Mouse (Mus musculus): ENCODE results near the gene Yeats2. TPM values are rescaled to one million over a fixed set of nuclear protein-coding genes. Genes with fewer than 3 reads are reported as not detected.

Yeats2 gene
- 5.6 TPM for polyA plus RNA-seq (2014; fragmentation: Illumina TruSeq; extraction: RNeasy Lipid Tissue Mini Kit (QIAGEN cat#74804); ENCODE audit: low read depth, low replicate concordance)

DNA sequence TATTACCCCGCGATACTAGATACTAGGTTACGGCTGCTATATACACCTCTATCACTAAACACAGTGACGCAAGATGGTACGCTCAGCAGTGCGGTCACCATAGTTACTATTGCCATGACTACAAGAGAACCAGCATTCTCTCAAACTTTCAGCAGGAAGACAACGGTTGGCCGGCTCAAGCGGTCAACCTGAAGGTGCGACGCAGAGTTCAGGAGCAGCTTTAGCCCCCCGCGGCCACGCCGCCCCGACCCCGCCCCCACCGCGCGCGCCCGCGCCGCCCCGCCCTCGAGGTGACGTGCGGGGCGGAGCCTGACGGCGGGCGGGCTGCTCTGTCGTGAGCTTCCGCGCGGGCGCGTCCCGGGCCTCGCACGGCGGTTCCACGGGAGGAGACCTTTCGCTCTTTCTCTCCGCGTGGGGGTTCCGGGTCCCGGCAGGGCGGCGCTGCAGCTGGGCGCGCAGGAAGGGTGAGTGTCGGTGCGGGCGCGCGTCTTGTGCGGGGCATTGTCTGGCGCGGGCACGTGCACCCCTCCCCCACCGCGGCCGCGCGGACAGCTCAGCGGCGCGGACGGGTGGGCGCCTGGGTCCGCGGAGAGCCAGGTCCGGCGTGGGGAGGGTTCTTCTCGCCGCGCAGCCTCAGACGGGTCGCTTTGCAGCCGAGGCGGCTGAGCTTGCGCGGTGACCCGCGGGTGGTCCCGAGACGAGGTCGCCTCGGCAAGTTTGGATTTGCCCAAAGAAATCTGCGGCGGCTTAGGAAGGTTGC, at the start of gene Yeats2:
Yeats2 (plus strand) TSS at position 292 of the 760 bp plus-strand sequence.

DNA sequence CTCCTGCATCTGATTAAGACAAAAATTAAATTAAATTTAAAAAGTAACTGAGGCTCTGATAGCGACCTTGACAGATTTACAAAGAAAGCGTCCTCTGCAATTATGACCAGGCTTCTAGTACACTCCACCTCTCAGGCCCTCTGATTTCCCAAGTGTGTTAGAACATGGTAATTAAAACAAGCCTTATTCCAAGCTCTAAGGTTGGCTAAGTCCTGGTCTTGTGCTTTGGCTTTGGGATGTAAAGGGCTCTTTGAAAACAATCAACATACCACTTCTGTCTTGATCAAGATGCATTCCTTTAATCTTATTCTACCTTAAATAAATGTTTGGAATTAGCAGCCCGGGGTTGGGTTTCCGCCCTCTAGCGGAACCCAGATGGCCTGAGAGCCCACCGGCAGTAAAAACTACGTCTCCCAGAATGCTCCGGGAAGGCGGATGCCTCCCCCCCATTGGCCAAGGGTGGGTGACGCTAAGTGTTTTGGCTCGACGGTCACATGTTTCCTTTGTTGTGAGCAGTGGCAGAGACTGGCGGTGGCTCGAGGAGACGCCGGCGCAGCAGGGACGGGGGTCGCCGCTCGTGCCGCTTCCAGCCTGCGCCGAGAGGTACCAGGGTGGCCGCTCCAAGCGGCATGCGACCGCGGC, 43.7 kb upstream of the Yeats2 start, which contains the start of gene Klhl24:
Klhl24 (plus strand) TSS at position 474 of the 642 bp plus-strand sequence.

DNA sequence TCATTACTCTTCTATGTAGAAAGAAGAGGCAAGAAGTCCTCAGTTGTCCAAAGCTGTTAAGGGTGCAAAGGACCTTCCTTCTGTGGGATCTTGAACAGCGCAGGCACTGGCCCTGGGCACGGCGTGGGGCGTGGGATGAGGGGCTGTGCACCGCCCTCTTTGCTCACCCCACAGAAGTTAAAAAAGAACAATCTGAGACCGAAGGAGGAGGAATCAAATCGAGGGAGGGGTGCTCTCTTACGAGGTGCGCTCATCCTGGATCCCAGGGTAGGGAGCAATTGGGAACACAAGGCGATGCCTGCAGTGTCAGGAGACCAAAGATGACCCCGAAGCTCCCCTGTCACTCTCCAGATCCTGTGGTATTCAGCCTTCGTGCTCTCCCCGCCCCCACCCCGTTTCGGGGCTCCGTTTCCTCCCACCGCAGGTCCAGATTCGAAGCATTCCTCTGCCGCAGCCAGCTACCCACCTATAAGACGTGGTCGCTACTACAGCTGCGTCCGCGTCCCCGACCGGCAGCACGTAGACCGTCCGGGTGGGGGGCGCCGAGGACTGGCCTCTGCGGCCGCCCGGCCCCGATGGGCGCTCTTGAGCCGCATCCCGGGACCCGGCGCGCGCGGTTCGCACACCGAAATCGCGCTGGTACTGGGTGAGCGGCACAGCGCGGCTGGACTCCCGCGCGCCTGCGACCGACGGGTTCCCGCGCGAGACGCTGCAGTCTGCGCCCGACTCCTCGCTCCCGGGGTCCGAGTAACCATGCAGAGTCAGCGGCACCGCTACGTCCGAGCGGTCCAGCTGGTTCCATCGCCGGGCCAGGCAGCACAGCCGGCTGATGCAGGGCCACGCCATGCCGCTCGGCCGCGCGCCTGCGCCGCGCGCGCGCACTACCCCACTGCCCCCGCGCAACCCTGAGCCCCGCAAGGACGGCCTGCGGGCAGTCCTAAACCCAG, 99.9 kb downstream of the Yeats2 start, which contains the start of gene Map6d1:
Map6d1 (minus strand) TSS at position 891 of the 947 bp plus-strand sequence.

Other genes with a start within 250 kb of the Yeats2 start
- 9.0 TPM for gene Klhl6, start 158.0 kb upstream of the Yeats2 start, polyA plus RNA-seq (2014; fragmentation: Illumina TruSeq; extraction: RNeasy Lipid Tissue Mini Kit (QIAGEN cat#74804); ENCODE audit: low read depth, low replicate concordance)
- gene Klhl24, start 43.5 kb upstream of the Yeats2 start, polyA plus RNA-seq (2014; fragmentation: Illumina TruSeq; extraction: RNeasy Lipid Tissue Mini Kit (QIAGEN cat#74804); ENCODE audit: low read depth, low replicate concordance), result 109 TPM
- gene Map6d1, start 100.3 kb downstream of the Yeats2 start, polyA plus RNA-seq (2014; fragmentation: Illumina TruSeq; extraction: RNeasy Lipid Tissue Mini Kit (QIAGEN cat#74804); ENCODE audit: low read depth, low replicate concordance), result 0.39 TPM
- gene Parl, start 161.3 kb downstream of the Yeats2 start, polyA plus RNA-seq (2014; fragmentation: Illumina TruSeq; extraction: RNeasy Lipid Tissue Mini Kit (QIAGEN cat#74804); ENCODE audit: low read depth, low replicate concordance), result 68.4 TPM
- gene Cyp2ab1, start 184.3 kb downstream of the Yeats2 start, polyA plus RNA-seq (2014; fragmentation: Illumina TruSeq; extraction: RNeasy Lipid Tissue Mini Kit (QIAGEN cat#74804); ENCODE audit: low read depth, low replicate concordance), result 0.26 TPM